Mouse (Mus musculus) heart, postnatal 0 days (tissue): ENCODE measurements around the gene Nos1ap.

Source experiments
- CTCF ChIP-seq: IDR thresholded peaks from 2 replicates; pipeline ENCODE4 v1.5.1; 2016; ENCODE audit warnings: antibody characterized with exemption, control low read depth, low read depth
- EP300 ChIP-seq: IDR thresholded peaks from 2 replicates; pipeline ENCODE4 v1.6.1; 2016; ENCODE audit warnings: antibody characterized with exemption, low read depth

DNA sequence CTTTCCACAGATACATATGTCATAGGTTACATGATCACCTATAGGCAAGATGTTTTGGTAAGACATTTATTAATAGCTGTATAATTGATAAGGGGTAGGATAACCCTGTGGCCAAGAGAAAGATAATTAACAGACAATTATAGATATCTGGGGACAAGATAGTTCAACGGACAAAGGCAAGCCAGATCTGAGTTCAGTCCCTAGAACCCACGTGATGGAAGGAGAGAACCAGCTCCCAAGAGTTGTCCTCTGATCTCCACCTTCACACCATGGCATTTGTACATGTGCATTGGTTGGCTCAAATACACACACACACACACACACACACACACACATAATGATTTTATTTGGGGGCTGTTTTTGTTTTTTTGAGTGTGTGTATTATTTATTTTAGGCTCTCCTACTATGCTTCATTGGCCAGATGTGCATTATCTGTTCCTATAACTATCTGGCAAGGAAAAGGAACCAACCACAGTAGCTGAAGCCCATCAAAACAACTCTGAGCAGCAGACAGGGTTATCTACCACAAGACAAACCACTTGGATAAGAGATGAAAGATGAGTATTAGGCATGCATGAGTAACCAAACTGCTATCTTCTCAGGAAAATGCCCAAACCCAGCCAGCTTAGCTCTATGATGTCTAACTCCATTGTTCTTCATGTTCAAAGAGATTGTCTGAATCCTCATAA, 30.2 kb upstream of the Nos1ap start:
- TF ChIP-seq CTCF, result no peak
- TF ChIP-seq EP300, result no peak
